Mouse (Mus musculus) ES-E14 (cell line): ENCODE data around the gene Abhd2.

ENCODE experiments used
- CHD2 ChIP-seq: IDR thresholded peaks from 2 replicates; pipeline ENCODE4 v1.6.1; 2014; ENCODE audit warnings: mild to moderate bottlenecking, low read depth, low read length, inconsistent platforms
- HCFC1 ChIP-seq: IDR thresholded peaks from 2 replicates; pipeline ENCODE4 v1.6.1; 2012; ENCODE audit warnings: low read length, inconsistent platforms, borderline replicate concordance; ENCODE audit not compliant: insufficient read depth
- MAFK ChIP-seq: IDR thresholded peaks from 2 replicates; pipeline ENCODE4 v1.6.1; 2014; ENCODE audit warnings: mild to moderate bottlenecking, low read depth, low read length, inconsistent platforms; ENCODE audit not compliant: insufficient read depth
- ZC3H11A ChIP-seq: IDR thresholded peaks from 2 replicates; pipeline ENCODE4 v1.6.1; 2012; ENCODE audit warnings: low read depth, mild to moderate bottlenecking, inconsistent platforms, low read length, borderline replicate concordance
- ZNF384 ChIP-seq: IDR thresholded peaks from 2 replicates; pipeline ENCODE4 v1.6.1; 2012; ENCODE audit warnings: low read depth, low read length, inconsistent platforms

DNA sequence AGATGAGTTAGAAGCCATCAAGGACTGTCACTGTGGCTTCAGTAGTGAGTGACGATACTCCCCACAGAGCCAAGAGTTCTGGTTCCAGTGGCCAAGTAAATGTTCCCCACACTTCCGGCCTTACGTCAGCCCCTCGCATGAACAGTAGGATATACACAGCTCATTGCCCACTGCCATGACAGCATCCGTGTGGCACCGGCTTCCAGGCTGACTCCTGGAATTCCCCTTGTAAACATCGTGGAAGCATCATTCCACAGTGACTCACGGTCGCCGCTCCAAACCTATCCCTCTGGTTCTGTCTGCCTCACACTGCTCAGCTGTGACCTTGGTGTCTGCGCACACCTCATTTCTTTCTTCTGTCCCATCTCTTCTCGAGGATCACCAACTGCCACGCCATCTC, 12.4 kb downstream of the Abhd2 start:
- TF ChIP-seq MAFK (no peak), ZC3H11A (no peak), CHD2 (no peak), ZNF384 (no peak), HCFC1 (no peak)
